Mouse (Mus musculus) heart, adult 2 months (tissue): ENCODE measurements at regions not wholly inside any gene's neighbourhood (a gene's known extent, or its start where the extent isn't known, plus 50 kb on each side); places are given as distances from the start of the nearest gene placed in this dataset.

ENCODE experiments used
- DNase-seq, 2 experiments: peaks; one replicate each; pipeline ENCODE4 v3.0.0; 2021
- H3K27ac ChIP-seq: fragments of 200-600 bp; 2 replicates; pipeline ENCODE4 v1.8.1; 2022
- H3K27me3 ChIP-seq: fragments of 200-500 bp; 2 replicates; pipeline ENCODE4 v1.6.1; 2012; ENCODE audit warnings: mild to moderate bottlenecking, low read length, inconsistent platforms, mixed read lengths; ENCODE audit not compliant: control insufficient read depth, insufficient read depth
- H3K36me3 ChIP-seq: fragments of 200-500 bp; 2 replicates; pipeline ENCODE4 v1.6.1; 2012; ENCODE audit warnings: low read length, inconsistent platforms; ENCODE audit not compliant: control insufficient read depth, insufficient read depth
- H3K4me1 ChIP-seq: fragments of 200-500 bp; 2 replicates; pipeline ENCODE4 v1.6.1; 2011; ENCODE audit warnings: low read length; ENCODE audit not compliant: control insufficient read depth, insufficient read depth
- H3K4me3 ChIP-seq: fragments of 200-600 bp; 2 replicates; pipeline ENCODE4 v1.8.1; 2022
- H3K79me2 ChIP-seq: fragments of 200-500 bp; replicated peaks from 2 replicates; pipeline ENCODE4 v1.6.1; 2012; ENCODE audit warnings: mild to moderate bottlenecking, inconsistent platforms, low read length, moderate library complexity, mixed read lengths; ENCODE audit not compliant: control insufficient read depth, insufficient read depth
- H3K9ac ChIP-seq: fragments of 200-500 bp; 2 replicates; pipeline ENCODE4 v1.6.1; 2012; ENCODE audit warnings: low read depth, mild to moderate bottlenecking, control low read depth, inconsistent platforms, low read length, mixed read lengths
- CTCF ChIP-seq: fragments of 200-600 bp; IDR thresholded peaks from 2 replicates; pipeline ENCODE4 v1.8.1; 2022; ENCODE audit warnings: antibody characterized with exemption, mild to moderate bottlenecking, moderate library complexity
- EP300 ChIP-seq: fragments of 200-500 bp; IDR thresholded peaks from 2 replicates; pipeline ENCODE4 v1.6.1; 2011; ENCODE audit warnings: low read depth, low read length, control low read depth; ENCODE audit not compliant: insufficient read depth
- POLR2A ChIP-seq: fragments of 200-500 bp; IDR thresholded peaks from 2 replicates; pipeline ENCODE4 v1.6.1; 2011; ENCODE audit warnings: mild to moderate bottlenecking, low read depth, low read length, control low read depth; ENCODE audit not compliant: insufficient read depth
- WGBS: fragments of 180-500 bp; shearing (Covaris S2); methylation state at CpG from one replicate; pipeline ENCODE4 v1.1.7; 2018; 5-methylcytosine and 5-hydroxymethylcytosine counted together
- intact Hi-C: fragments of 180-260 bp; cut with DNase I; formaldehyde crosslinking; loops from one replicate; pipeline ENCODE4 v1.15.1; 2025

DNA sequence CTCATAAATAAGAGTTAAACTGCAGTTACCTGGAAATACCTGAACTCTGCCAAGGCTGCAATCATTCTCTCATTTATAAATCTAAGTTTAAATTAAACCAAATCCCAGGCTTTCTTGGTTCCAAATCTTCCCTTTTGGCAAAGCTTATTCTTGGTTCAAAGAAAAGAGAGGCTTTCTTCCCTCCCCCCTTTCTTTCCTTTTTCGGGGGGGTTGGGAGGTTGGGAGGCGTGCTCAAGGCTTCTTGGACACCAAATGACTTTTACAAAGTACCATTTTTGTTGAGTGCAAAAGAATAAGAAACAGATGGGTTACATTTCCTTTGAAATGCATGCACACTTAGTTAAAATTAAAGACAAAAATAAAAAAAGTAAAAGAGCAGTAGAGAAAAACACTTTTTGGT, 105.4 kb upstream of the Mroh9 start:
- no peaks in the 10 kb centered on the region for H3K79me2 ChIP-seq
- no peaks in the 10 kb centered on the region for H3K36me3 ChIP-seq
- intact Hi-C loops = no loop called here
- H3K27me3 ChIP-seq = no peaks in the 10 kb centered on the region
- no peak for DNase-seq
- H3K9ac ChIP-seq = no peak overlapping the region
- no peak for TF ChIP-seq EP300
- no peak for TF ChIP-seq CTCF
- no peak for TF ChIP-seq POLR2A
- 56% methylated on average over 2 of the region's 2 CpGs for WGBS
- H3K4me3 ChIP-seq = no peak overlapping the region
- no peaks in the 10 kb centered on the region for H3K4me1 ChIP-seq
- no peak overlapping the region for H3K27ac ChIP-seq

- H3K27me3 ChIP-seq = no peaks in the 10 kb centered on the region
- DNase-seq = no peak
- H3K79me2 ChIP-seq = no peaks in the 10 kb centered on the region
- no peak overlapping the region for H3K27ac ChIP-seq
- TF ChIP-seq POLR2A (no peak), CTCF (no peak), EP300 (no peak)
- H3K4me3 ChIP-seq = no peak overlapping the region
- H3K36me3 ChIP-seq = no peaks in the 10 kb centered on the region
- intact Hi-C loops = no loop called here
- 54% methylated on average over 2 of the region's 2 CpGs for WGBS
- no peak overlapping the region for H3K9ac ChIP-seq
- H3K4me1 ChIP-seq = no peaks in the 10 kb centered on the region
These were observed 96.4 kb upstream of the Mroh9 start for GRCm38 (mm10) chr1:163181851-163182250.

DNA sequence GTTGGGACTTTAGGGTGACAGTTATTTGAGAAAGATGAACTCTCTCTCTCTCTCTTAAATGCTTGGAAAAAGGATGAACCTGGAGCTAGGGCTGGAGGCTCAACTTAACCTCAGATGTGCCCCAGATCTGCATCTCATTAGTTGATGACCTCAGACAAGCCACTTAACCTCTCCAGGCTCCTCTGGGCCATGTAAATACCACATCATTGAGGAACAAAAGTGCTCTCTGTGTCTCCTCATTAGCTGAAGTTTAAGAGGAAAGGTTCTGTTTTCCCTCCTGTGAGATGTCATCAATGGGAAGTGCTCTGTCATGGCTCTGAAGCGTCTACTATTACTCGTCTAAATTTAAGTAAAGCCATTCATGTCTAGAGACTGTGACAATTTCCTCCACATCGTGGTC, 91.5 kb upstream of the Mroh9 start:
- WGBS = 49% methylated on average over 3 of the region's 3 CpGs
- Histone ChIP-seq H3K4me3 (no peak overlapping the region), H3K36me3 (no peaks in the 10 kb centered on the region), H3K27ac (no peak overlapping the region), H3K79me2 (no peaks in the 10 kb centered on the region), H3K4me1 (no peaks in the 10 kb centered on the region), H3K27me3 (no peaks in the 10 kb centered on the region), H3K9ac (no peak overlapping the region)
- intact Hi-C loops = no loop called here
- TF ChIP-seq CTCF = no peak
- no peak for TF ChIP-seq EP300
- TF ChIP-seq POLR2A = no peak
- no peak for DNase-seq

GRCm38 (mm10) chr1:163167051-163167450, 81.6 kb upstream of the Mroh9 start:
- H3K4me3 ChIP-seq = no peak overlapping the region
- H3K9ac ChIP-seq = no peak overlapping the region
- no peaks in the 10 kb centered on the region for H3K79me2 ChIP-seq
- peak overlapping the region; percentile 43 for H3K27ac ChIP-seq
- H3K4me1 ChIP-seq = no peaks in the 10 kb centered on the region
- intact Hi-C loops = no loop called here
- DNase-seq = peak; percentile 49 to 52
- H3K27me3 ChIP-seq = no peaks in the 10 kb centered on the region
- H3K36me3 ChIP-seq = no peaks in the 10 kb centered on the region
- TF ChIP-seq POLR2A = no peak
- TF ChIP-seq EP300 = no peak
- TF ChIP-seq CTCF = no peak

DNA sequence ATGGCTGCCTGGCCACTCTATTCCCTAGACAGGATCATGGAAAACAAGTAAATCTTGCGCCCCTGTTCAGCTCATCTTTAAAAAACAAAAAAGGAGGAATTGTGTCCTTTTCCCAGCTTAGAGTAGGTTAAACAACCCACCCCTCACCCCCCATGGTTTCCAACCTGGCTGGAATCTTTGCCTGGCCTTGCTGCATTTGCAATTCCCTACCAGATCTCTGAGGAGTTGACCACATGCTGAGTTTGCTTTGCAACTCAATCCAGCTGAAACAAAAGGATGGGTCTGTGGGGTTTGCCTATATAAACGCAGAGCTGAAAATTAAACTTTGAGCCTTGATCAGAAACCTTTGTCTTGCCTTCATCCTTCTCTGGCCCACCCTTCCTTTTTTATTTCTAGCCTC, 78.2 kb upstream of the Mroh9 start:
- H3K27ac ChIP-seq = no peak overlapping the region
- H3K4me1 ChIP-seq = no peaks in the 10 kb centered on the region
- no peak for DNase-seq
- no peak overlapping the region for H3K9ac ChIP-seq
- no peak overlapping the region for H3K4me3 ChIP-seq
- H3K79me2 ChIP-seq = no peaks in the 10 kb centered on the region
- no peak for TF ChIP-seq POLR2A
- TF ChIP-seq EP300 = no peak
- no peak for TF ChIP-seq CTCF
- H3K27me3 ChIP-seq = no peaks in the 10 kb centered on the region
- intact Hi-C loops = no loop called here
- no peaks in the 10 kb centered on the region for H3K36me3 ChIP-seq
- 58% methylated on average over 2 of the region's 2 CpGs for WGBS

DNA sequence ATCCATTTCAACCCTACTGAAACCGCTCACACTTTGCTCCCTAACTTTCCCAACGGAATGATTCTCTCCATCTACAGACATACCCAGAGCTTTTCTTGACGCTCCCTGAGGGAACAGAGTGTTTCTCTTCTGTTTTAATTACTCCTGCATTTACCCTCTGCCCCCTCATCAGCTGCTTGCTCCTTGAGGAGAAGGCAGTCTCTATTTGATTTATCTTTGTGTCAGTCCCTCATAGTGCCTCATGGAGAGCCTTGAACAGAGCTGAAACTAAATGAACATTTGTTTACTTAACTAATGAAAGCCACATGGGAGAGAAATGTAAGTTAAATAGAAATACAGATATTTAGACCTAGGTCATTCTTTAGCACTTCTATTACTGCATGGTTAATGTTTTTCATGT, 74.4 kb upstream of the Mroh9 start:
- DNase-seq = no peak
- Histone ChIP-seq H3K27me3 (no peaks in the 10 kb centered on the region), H3K4me3 (no peak overlapping the region), H3K79me2 (no peaks in the 10 kb centered on the region), H3K36me3 (no peaks in the 10 kb centered on the region), H3K4me1 (no peaks in the 10 kb centered on the region), H3K27ac (no peak overlapping the region), H3K9ac (no peak overlapping the region)
- no peak for TF ChIP-seq EP300
- TF ChIP-seq POLR2A = no peak
- TF ChIP-seq CTCF = no peak
- WGBS = 67% methylated on average over 3 of the region's 3 CpGs
- intact Hi-C loops = no loop called here
